Mouse (Mus musculus) urinary bladder, postnatal 36 days (tissue): ENCODE measurements around the gene Adgrv1.
"Not testable (repeated sequence)": the region's sequence is repeated elsewhere in the genome, so short reads cannot be mapped to it uniquely, and the experiment has no call there.

Source experiments
- DNase-seq, 2 experiments: peaks; one replicate each; pipeline ENCODE4 v3.0.0; 2022; ENCODE audit warnings: low spot score in 2 of 2, mixed read lengths in 1 of 2

Gene Adgrv1

GRCm38 (mm10) chr13:81335241-81335640 is 297.7 kb downstream of the Adgrv1 start:
- DNase-seq = no peak

GRCm38 (mm10) chr13:81332018-81332417 is 300.9 kb downstream of the Adgrv1 start:
- DNase-seq = no peak

- DNase-seq = no peak
Observed at GRCm38 (mm10) chr13:81329762-81330161, 303.2 kb downstream of the Adgrv1 start.

GRCm38 (mm10) chr13:81328181-81328580 is 304.8 kb downstream of the Adgrv1 start:
- DNase-seq = no peak

DNA sequence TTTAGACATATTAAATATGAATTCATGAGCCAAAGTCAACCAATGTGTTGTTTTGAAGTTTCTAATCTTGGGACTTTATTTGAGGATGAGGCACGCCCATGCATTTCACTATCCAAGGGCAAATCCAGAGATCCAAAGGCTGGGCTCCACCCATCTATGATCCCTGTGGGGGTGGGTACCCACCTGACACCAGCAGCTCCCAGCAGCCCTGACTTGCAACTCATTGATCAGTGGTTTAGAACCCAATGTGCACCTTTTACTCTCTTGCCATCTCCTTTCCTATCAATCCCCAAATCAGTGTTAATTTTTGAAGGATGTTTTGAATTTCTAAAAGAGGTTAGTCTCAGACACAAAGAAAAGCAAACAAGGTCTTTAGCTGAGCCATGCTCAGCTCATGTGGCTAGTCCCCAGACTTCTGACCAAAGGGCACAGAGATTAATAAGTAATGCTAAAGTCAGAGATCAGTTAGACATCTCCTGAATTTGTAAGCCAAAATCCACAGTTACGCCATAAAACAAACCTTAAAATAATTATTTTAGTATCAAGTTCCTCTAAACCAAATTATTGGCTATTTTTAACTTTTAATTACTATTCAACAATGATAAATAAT is 307.2 kb downstream of the Adgrv1 start:
- no peak for DNase-seq

DNA sequence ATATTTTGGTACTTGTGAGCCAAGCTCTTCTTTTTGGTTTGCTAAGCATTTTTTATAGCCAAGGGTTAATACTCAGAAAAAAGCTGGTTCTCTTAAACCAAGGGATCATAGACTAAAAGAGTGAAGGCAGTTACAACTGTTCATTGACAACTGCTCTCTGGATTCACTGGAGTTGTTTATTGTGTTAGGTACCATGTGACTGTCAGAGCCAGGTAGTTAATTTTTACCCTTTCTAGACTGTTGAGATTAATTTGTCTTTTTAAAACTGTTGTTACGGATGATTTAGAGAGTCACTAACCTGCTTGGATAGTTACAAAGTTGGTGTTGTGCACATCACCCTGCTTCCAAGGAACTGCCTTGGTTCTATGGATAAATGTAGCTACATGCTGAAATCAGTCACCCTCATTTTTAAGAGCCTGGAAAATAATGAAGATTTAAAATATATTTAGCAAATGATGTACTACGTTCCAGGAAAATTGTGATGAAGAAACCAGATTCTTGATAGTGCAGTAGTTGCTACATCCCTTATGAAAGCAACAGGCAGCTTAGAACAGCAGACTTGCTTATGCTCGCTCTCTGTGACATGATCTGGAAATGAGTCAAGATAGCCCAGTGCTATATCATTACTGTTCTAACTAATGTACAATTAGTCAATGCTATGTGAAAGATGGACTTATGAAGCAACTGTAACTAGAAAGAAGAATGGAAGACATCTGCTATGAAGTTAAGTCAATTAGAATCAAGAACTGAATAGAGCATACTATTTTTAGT is 309.2 kb downstream of the Adgrv1 start:
- DNase-seq = no peak

DNA sequence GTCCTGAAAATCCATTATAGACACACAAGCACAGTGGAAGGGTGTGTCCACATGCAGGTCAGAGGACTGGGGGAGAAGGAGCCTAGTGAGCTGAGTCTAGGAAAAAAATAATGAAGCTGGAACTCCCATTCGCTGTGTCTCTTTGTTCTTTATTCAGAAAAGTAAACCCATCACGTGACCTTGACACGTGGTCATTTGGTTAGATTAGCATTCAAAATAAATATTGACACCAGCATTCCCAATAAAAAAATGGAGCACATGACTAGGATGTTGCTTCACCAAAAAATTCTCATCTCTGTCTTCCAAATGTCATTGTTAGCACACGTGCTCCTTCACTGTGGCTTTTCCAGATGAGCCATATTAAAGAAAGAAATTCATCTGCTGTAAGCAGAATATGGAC is 316.4 kb downstream of the Adgrv1 start:
- no peak for DNase-seq

- DNase-seq = no peak
Observed at GRCm38 (mm10) chr13:81314306-81315120, 318.4 kb downstream of the Adgrv1 start.

DNA sequence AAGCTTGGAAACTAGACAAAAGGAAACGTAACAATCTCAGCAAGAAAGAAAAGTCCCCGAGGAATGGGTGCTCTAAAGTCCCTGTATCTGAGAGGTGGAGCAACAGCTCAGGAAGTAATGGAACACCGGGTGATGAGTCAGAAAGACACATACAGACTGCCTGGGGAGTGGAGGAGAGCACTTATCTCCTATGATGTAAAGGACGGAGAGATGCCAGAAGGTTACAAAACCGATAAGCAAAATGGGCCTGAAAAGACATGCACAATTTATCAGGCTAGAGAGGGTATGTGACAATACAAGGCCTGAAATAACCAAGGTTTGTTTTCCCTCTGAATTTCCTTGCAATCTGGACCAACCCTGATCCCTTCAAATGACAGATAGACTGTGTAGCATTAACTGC is 320.8 kb downstream of the Adgrv1 start:
- no peak for DNase-seq

GRCm38 (mm10) chr13:81300851-81301250 is 332.1 kb downstream of the Adgrv1 start:
- no peak for DNase-seq

DNA sequence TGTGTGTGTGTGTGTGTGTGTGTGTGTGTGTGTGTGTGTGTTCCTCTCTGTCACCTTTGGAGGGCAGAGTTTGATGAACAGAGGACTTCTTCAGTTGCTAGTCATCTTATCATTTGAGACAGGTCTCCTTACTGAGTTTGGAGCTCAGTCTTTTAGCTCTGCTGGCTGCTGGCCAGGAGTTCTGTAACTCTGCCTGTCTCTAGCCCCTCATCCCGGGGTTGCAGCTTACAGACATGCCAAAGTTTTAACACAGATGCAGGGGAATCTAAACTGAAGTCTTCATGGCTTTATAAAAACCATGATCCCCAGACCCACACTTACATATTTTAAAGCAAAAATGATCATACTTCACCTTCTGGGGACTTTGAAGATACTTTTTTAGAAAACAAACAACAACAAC is 338.8 kb downstream of the Adgrv1 start:
- no peak for DNase-seq

DNA sequence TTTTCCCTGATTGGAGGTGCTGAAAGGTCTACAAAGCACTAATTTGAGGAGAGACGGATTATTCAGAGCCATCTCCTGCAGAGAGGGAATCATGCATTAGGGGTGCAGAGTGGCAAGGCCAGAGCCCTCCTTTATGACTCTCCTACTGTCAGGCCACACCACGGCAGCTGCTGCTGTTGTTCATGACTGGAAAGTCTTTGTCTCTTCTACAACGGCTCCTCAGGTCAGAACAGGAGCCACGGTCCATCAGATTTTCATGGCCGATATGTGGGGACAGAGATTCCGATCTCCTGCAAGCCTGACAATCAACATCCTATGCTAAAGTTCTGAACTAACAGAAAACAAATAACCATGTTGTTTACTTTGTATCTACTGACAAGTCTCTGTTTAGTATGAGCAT is 350.8 kb downstream of the Adgrv1 start:
- DNase-seq = no peak

- no peak for DNase-seq
Observed at GRCm38 (mm10) chr13:81280650-81281229, 352.2 kb downstream of the Adgrv1 start.

GRCm38 (mm10) chr13:81279351-81279736 is 353.6 kb downstream of the Adgrv1 start:
- peak in 1 of 2 experiments; percentile 5 for DNase-seq

- DNase-seq = no peak
Observed at GRCm38 (mm10) chr13:81278669-81279350, 354.1 kb downstream of the Adgrv1 start.

DNA sequence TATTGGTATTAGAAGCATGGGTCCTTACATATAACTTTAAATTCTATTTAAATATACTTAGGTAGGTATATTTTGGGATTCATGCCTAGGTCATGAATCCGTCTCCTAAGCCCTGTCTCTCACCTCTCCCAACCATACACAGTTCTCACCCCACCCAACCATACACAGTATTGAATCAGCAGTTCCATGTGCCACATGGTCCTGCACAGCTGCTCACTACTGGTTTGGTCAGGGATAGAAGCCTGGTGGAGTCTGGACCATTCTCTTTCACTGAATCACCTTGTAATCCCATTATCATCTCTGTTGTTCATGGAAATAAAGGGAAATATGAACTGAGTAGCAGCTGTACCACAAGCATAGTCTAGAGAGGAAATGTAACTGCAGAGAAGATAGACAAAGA is 359.1 kb downstream of the Adgrv1 start:
- DNase-seq = no peak

DNA sequence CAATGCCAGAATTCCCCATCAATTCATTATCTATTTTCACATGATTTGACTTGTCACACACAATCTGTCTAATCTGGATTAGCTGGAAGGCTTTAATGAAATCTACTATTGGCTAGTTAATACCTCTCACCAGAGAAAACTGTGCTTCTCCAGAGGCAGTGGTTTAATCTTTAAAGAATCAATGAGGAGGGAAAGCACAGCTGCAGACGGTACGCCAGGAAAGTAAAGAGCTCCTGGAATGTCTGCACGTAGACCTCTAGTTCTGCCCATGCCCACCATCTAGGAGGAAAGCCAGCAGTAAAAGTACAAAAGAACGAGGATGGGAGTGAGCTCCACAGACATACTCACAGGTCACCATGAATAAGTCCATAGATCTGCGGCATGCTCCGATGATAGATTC is 362.6 kb downstream of the Adgrv1 start:
- DNase-seq = no peak

- DNase-seq = no peak
Observed at GRCm38 (mm10) chr13:81269056-81269455, 363.9 kb downstream of the Adgrv1 start.

- DNase-seq = not testable (repeated sequence)
Observed at GRCm38 (mm10) chr13:81267489-81267888, 365.5 kb downstream of the Adgrv1 start.

DNA sequence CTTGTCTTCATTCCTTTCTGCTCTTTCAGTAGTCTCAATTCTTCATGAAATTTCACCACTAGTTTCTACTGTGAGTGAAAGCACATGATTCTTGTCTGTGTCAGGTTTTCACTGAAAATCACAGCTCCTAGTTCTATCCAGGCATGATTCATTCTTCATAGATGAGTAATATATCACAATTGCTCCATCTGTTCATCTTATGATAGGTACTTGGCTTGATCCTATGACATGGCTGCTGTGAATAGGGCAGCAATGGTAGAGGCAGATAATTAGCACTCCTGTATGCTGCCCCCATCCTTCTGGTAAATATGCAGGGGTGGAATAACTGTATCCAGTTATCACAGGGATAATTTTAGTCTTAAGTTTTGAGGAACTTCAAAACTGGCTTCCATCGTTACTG is 368.5 kb downstream of the Adgrv1 start:
- no peak for DNase-seq

GRCm38 (mm10) chr13:81241181-81241580 is 391.8 kb downstream of the Adgrv1 start:
- DNase-seq = no peak

DNA sequence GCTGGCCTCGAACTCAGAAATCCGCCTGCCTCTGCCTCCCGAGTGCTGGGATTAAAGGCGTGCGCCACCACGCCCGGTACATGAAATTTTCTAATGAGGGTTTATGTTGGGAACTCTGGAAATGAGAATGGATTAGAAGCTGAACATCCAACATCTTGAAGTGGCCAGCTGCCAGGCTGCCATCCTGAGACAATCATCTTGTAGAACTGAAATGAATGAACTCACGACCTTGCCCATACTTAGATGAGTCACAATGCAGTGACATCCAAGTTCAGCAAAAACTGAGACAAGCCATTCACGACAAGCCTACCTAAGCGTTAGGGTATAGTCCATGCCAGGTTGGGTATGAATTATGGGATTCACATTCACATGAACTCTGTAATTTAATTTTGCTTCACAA is 393.1 kb downstream of the Adgrv1 start:
- no peak for DNase-seq
